8 mouse cellular contexts compared by ENCODE assay signal in the genomic region with DNA sequence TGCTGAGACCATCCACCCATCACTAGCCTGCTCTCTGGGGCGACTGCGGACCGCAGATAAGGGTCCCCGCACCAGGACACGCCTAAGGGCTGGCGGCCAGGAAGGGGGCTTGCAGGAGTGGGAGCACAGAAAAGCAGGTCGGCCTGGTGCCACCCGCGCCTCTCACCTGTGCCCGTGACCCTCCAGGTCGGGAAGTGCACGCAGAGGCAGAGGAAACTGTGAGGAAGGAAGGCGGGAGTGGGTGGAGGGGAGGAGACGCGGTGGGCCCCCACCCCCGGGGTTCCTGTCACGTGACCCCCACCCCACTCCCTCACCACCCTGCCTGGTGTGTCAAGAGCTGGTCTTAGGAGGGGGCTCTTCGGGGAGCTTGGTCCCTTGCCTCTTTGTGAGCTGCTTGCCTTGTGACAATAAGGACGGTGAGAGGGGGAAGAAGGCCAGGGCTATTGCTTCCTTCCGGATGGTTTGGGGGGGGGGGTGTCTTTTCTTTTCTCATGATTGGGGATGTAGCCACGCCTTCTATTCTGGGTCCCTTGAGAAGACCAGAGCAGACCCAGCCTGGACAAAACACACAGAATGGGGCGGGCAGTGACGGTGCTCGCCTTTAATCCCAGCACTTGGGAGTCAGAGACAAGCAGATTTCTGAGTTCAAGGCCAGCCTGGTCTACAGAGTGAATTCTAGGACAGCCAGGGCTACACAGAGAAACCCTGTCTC. TPM values are rescaled to one million over a fixed set of nuclear protein-coding genes. Genes with fewer than 3 reads are reported as not detected.
DNase-seq lines count a peak whose midpoint lies in the region; ATAC-seq lines count a peak whose summit lies in the region.

A gene (plus strand): TSS at position 84 of the 712 bp plus-strand sequence.
A gene (minus strand): TSS at position 206 of the 712 bp plus-strand sequence.

- H3K4me3 ChIP-seq in hindbrain, embryonic 13.5 days, result peak within 1 kb of the TSS; percentile 23
- peak within 1 kb of the TSS; percentile 66 for H3K4me3 ChIP-seq in liver, embryonic 11.5 days (ENCODE audit: low read depth, low read length)

- peak within 1 kb of the TSS; percentile 52 for H3K27ac ChIP-seq in hindbrain, embryonic 13.5 days
- H3K27ac ChIP-seq in liver, embryonic 11.5 days (ENCODE audit: low read depth, low read length), result peak within 1 kb of the TSS; percentile 99

- peak; percentile 29 for DNase-seq in ZHBTc4 (ENCODE audit: low read depth, low spot score)
- peak; percentile 70 for DNase-seq in liver, embryonic 11.5 days (ENCODE audit: low spot score)
- peak; percentile 40 for DNase-seq in yolk sac, embryonic 10.5 days (ENCODE audit: low spot score)
- DNase-seq in layer of hippocampus, adult 9-10 months (ENCODE audit: low spot score), result no peak
- no peak for DNase-seq in right cerebral cortex, postnatal 36 days (ENCODE audit: low spot score in 2 of 2)

- peak within 1 kb of the TSS; percentile 56 for H3K4me2 ChIP-seq in hindbrain, embryonic 13.5 days
- H3K4me2 ChIP-seq in liver, embryonic 11.5 days, result peak within 1 kb of the TSS; percentile 100

- H3K27me3 ChIP-seq in hindbrain, embryonic 13.5 days, result peaks cover 66% of the 10 kb centered on the region
- peaks cover 2% of the 10 kb centered on the region; the same call in 1 of the 2 replicates for H3K27me3 ChIP-seq in liver, embryonic 11.5 days (replicated peaks; ENCODE audit: control insufficient read depth, insufficient read depth, low read length)

- H3K36me3 ChIP-seq in hindbrain, embryonic 13.5 days, result no peaks in the 10 kb centered on the region
- peaks cover 8% of the 10 kb centered on the region for H3K36me3 ChIP-seq in liver, embryonic 11.5 days (ENCODE audit: control insufficient read depth, insufficient read depth, low read length)

- H3K9ac ChIP-seq in hindbrain, embryonic 13.5 days, result peak within 1 kb of the TSS; percentile 63
- peak within 1 kb of the TSS; percentile 95 for H3K9ac ChIP-seq in liver, embryonic 11.5 days (ENCODE audit: low read depth, low read length)

- H3K4me1 ChIP-seq in hindbrain, embryonic 13.5 days (replicated peaks), result peaks cover 53% of the 10 kb centered on the region
- peaks cover 44% of the 10 kb centered on the region for H3K4me1 ChIP-seq in liver, embryonic 11.5 days (replicated peaks; ENCODE audit: control insufficient read depth, insufficient read depth, low read length)

- 45% methylated on average over 21 of the region's 24 CpGs for WGBS in hindbrain, embryonic 13.5 days
- WGBS in liver, embryonic 11.5 days, result 21% methylated on average over 24 of the region's 24 CpGs

- no peaks in the 10 kb centered on the region for H3K9me3 ChIP-seq in hindbrain, embryonic 13.5 days
- no peaks in the 10 kb centered on the region for H3K9me3 ChIP-seq in liver, embryonic 11.5 days (ENCODE audit: control insufficient read depth, low read length)

- peak; percentile 17 for ATAC-seq in erythroid progenitor cell, adult 5-6 weeks (replicated peaks; ENCODE audit: low FRiP score, poor library complexity, severe bottlenecking)
- no peak for ATAC-seq in hindbrain, embryonic 13.5 days (ENCODE audit: low FRiP score)
- ATAC-seq in liver, embryonic 11.5 days (replicated peaks; ENCODE audit: low FRiP score), result peak; percentile 54
- ATAC-seq in monocyte, adult 5-6 weeks (replicated peaks; ENCODE audit: insufficient number of reproducible peaks, low FRiP score, low TSS enrichment, poor library complexity, severe bottlenecking), result 0 out of 2 replicates have a peak, but pooled peaks have one; percentile 0

RNA-seq across cellular contexts. Expression of the first gene that starts in this region (rescaled TPM):
- total RNA-seq in erythroid progenitor cell, adult 5-6 weeks (2015; ENCODE audit: low replicate concordance), result 107 and 113 TPM in 2 replicates
- 60.6 and 72.4 TPM in 2 replicates for total RNA-seq in erythroid progenitor cell, adult 5-6 weeks (2017; ENCODE audit: low replicate concordance)
- polyA plus RNA-seq in hindbrain, embryonic 13.5 days (2015; fragmentation: Nextera tagmentation; extraction: Ambion mirVana), result 0.75 and 1.5 TPM in 2 replicates
- 18.6 and 18.8 TPM in 2 replicates for polyA plus RNA-seq in liver, embryonic 11.5 days (2014; fragmentation: Nextera tagmentation; extraction: Ambion mirVana)
- total RNA-seq in monocyte, adult 5-6 weeks (2017), result 11.8 to 27.8 TPM (median 18.2 TPM) in 3 replicates

RNA-seq across cellular contexts. Expression of the second gene that starts in this region (rescaled TPM):
- total RNA-seq in erythroid progenitor cell, adult 5-6 weeks (2015; ENCODE audit: low replicate concordance), result 478 and 628 TPM in 2 replicates
- total RNA-seq in erythroid progenitor cell, adult 5-6 weeks (2017; ENCODE audit: low replicate concordance), result 151 and 353 TPM in 2 replicates
- 5.3 TPM in 2 replicates for polyA plus RNA-seq in hindbrain, embryonic 13.5 days (2015; fragmentation: Nextera tagmentation; extraction: Ambion mirVana)
- polyA plus RNA-seq in liver, embryonic 11.5 days (2014; fragmentation: Nextera tagmentation; extraction: Ambion mirVana), result 61.2 and 62.1 TPM in 2 replicates
- total RNA-seq in monocyte, adult 5-6 weeks (2017), result 81.0 to 99.7 TPM (median 93.0 TPM) in 3 replicates

Comparison
In these comparisons a context has a peak if more than half of its experiments do, and no peak if none do; other contexts are left out.
1. DNase-seq: peak in ZHBTc4 (single experiment), liver, embryonic 11.5 days (single experiment) and yolk sac, embryonic 10.5 days (single experiment); none in layer of hippocampus, adult 9-10 months (single experiment) and right cerebral cortex, postnatal 36 days (0 of 2).